Mouse (Mus musculus) liver, adult 2 months (tissue): ENCODE results near the gene Gmppb.

ENCODE experiments used
- CTCF ChIP-seq: fragments of 200-500 bp; IDR thresholded peaks from 2 replicates; pipeline ENCODE4 v1.5.1; 2011; ENCODE audit warnings: low read depth, low read length, control low read depth
- POLR2A ChIP-seq: fragments of 200-500 bp; IDR thresholded peaks from 2 replicates; pipeline ENCODE4 v1.6.1; 2011; ENCODE audit warnings: low read length, control low read depth; ENCODE audit not compliant: insufficient read depth; ENCODE audit errors: extremely low read depth

DNA sequence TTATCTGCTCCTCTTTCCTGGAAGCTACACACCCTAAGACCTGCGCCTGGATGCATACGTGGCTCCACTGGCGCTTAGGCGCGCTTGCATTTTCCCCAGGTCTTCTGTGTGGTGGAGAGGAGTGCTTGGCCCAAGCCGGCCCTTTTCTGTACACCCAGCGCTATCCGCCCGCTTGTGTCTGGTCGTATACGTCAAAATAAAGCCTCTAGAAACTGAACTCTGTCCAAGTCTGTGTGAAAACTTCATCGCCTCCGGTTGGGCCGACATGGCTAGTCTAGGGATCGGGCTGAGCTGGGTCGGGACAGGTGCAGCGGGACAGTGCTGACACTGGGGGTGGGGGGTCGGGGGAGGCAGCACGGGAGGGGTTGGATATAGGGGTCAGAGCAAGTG, 481 bp upstream of the Gmppb start:
- TF ChIP-seq CTCF (no peak), POLR2A (no peak)
